Mouse (Mus musculus): ENCODE results near the gene Gpbp1.

The Gpbp1 gene

GRCm38 (mm10) chr13:111489802-111490723 lies at the start of gene Gpbp1:
Gene Gpbp1, minus strand, starts transcription at chr13:111490111.
- DNase-seq (ENCODE audit: low read depth, low spot score): peak; percentile 100

- peak; percentile 91 for DNase-seq (ENCODE audit: low read depth, low spot score)
These were observed 47.8 kb upstream of the Gpbp1 start for GRCm38 (mm10) chr13:111537718-111538117.

GRCm38 (mm10) chr13:111536207-111536887 lies 46.4 kb upstream of the Gpbp1 start:
- DNase-seq (ENCODE audit: low read depth, low spot score): peak; percentile 81

- DNase-seq (ENCODE audit: low read depth, low spot score): peak; percentile 68
These were observed 44.2 kb upstream of the Gpbp1 start for GRCm38 (mm10) chr13:111534131-111534530.

GRCm38 (mm10) chr13:111532178-111532948 lies 42.5 kb upstream of the Gpbp1 start:
- peak; percentile 52 for DNase-seq (ENCODE audit: low read depth, low spot score)

DNA sequence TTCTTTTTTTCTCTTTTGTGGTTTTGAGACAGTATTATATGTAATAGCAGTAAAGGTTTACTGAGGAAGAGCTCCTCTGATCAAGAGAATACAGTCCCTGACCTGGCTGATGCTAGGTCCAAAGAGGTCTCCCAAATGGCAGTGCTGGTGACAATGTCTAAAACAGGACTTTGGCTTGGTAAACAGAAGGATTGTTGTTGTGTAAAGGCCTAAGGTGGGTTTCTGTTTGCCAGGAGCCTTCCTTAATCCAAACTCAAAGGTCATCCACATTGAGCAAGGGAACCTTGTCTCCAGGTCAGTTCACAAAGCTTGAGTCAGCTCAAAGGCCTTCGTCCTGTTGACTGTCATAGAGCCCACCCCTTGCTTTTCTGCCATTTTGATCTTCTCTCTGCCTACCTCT lies 41.8 kb upstream of the Gpbp1 start:
- DNase-seq (ENCODE audit: low read depth, low spot score): no peak

- DNase-seq (ENCODE audit: low read depth, low spot score): no peak
These were observed 34.4 kb upstream of the Gpbp1 start for GRCm38 (mm10) chr13:111524277-111524676.

DNA sequence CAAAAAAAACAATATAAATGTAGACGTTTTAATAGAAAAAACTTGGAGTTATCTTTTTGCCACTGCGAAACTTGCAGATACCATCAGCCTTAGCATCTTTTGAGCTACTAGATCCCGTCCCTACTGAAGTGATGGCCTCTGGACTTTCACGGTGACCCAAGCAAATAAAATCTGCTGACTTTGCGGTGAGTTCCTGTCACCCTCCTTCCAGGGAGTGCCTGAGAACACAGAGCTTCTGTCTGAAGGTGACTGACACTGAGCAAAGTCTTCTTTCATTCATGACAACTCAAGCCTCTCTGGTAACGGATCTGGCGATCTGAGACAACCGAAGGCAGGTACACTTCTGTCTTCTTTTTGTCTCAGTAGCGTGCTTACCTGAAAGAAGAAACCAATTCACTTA lies 32.4 kb upstream of the Gpbp1 start:
- no peak for DNase-seq (ENCODE audit: low read depth, low spot score)

DNA sequence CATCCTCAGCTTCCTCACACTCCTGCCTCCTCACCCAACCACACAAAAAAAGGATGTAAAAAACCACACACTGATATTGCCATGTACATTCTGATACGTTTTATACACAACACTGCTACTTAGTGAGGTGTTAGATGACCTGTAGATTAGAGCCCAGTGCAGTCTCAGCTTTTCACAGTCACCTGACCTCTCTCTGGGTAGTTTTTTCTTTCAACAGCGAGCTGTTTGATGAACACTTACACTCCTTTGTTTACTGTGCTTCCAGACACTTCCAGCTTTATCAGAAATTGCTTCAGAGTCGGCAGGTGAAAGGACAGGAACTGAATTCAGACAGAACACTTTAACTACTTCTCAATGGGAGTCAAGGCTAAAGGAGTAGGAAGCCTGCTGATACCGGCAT lies 30.5 kb upstream of the Gpbp1 start:
- peak; percentile 24 for DNase-seq (ENCODE audit: low read depth, low spot score)

DNA sequence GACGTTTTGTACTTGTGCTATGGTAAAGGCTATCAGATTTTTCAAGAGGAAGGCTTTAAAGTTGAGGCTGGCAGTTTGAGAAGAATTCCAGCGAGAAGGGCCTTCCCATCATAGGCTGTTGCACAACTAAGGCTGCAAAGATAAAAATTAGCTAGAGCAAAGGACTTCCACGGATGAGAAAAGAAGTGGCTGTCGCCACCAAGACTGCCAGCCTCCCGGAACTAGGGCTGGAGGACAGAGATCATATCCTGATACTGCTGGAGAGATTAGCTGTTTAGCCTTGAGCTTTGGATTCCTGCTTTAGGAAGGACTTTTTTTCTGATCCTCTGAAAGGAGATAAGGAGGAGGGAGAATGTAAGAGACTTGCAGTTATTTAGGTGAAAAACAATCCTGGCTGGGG lies 28.4 kb upstream of the Gpbp1 start:
- DNase-seq (ENCODE audit: low read depth, low spot score): no peak

- no peak for DNase-seq (ENCODE audit: low read depth, low spot score)
These were observed 26.7 kb upstream of the Gpbp1 start for GRCm38 (mm10) chr13:111516385-111517150.

DNA sequence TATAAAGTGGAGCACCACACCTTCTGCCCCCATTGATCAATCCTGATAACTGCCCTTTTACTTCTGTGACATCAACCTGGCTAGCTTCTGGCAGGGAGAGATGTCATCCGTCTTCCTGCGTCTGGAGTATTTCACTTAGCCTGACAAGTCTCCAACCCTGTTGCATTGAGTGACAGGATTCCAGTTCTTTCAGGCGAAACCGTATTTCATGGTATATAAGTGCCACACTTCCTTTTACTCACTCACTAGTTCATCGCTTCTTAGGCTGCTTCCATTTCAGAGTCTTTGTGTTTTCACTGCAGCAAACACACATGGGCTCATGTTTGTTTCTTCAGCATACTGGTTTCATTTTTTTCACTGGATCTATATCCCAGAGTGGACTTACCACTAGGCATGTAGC lies 19.5 kb upstream of the Gpbp1 start:
- peak; percentile 23 for DNase-seq (ENCODE audit: low read depth, low spot score)

DNA sequence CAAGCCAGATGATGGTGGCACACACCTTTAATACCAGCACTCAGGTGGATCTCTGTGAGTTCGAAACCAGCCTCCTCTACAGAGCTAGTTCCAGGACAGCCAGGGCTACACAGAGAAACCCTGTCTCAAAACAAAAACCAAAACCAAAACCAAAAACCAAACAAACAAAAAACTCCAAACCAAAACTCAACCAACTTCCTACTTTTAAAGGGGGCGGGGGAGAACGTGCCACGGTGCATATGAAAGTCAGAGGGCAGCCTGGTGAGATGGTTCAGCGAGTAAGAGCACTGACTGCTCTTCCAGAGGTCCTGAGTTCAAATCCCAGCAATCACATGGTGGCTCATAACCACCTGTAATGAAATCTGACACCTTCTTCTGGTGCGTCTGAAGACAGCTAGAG lies 18.7 kb upstream of the Gpbp1 start:
- DNase-seq (ENCODE audit: low read depth, low spot score): no peak

- DNase-seq (ENCODE audit: low read depth, low spot score): peak; percentile 23
These were observed 4.6 kb upstream of the Gpbp1 start for GRCm38 (mm10) chr13:111494330-111495029.

DNA sequence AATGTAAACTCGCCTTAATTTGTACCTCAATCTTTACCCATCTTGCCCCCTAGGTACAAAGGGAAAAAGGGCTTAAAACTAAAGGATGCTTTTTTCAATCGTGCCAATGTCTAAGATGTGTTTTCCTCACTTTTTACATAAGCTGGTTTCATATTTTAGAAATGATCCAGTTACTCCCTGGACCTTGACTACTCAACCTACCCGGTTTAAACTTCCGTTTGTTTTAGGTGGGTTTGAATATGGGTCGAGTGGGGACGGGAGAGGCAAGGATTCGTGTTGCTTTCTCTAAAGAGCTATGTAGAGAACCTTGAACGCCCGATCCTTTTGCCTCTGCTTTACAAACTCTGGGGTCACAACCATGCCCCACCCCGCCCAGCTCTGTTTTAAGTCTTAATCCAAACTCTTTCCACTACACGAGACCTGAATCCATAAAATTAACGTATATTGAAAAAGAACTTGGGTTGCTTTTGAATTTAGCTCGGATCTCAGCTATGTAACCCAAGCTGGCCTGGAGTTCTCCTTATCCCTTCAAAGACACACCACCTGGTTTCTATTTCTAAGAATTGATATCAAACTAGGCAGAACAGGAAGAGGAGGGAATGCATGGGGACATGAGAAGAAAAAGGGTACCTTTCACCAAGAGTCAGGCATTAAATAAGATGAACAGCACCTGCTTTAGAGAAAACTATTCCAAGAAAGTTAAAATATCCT lies 1.3 kb upstream of the Gpbp1 start:
- no peak for DNase-seq (ENCODE audit: low read depth, low spot score)

DNA sequence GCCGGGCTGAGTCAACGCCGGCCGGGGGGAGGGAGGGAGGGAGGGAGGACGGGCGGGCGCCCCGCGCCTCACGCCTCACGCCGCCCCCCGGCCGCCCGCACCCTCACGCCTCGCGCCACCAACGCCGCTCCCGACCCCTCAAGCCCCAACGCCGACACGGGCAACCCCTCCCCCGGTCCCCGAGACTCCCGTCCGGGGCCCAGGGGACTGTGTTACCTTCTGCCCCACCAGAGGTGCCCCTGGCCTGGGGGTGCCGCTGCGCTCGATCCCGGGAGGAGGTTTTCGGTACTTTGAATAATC lies 459 bp downstream of the Gpbp1 start:
- DNase-seq (ENCODE audit: low read depth, low spot score): no peak

GRCm38 (mm10) chr13:111488651-111489501 lies 1.0 kb downstream of the Gpbp1 start:
- peak; percentile 63 for DNase-seq (ENCODE audit: low read depth, low spot score)

DNA sequence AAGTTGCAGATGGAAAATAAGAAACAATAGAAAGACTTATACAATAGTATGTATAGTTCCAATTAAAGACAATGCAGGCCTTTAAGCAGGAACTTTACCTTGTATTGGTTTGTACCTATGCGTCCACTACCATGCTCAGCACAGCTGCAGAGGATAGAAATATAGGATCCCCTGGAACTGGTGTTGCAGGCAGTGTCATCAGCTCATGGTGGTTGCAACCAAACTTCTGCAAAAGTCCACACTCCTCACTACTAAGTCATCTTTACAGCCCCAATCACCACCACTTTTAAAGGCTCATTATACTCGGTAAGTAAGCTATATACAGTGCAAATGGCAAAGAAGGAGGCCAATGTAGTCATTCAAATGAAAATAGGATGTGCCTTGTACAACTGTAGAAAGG lies 12.2 kb downstream of the Gpbp1 start:
- DNase-seq (ENCODE audit: low read depth, low spot score): no peak

GRCm38 (mm10) chr13:111470562-111471237 lies 19.2 kb downstream of the Gpbp1 start:
- no peak for DNase-seq (ENCODE audit: low read depth, low spot score)

All from R1 (cell line).